Mouse (Mus musculus) brain, embryonic 14.5 days (tissue): ENCODE results near the gene Mrpl47. TPM values are rescaled to one million over a fixed set of nuclear protein-coding genes. Genes with fewer than 3 reads are reported as not detected.
"Not testable (repeated sequence)": the region's sequence is repeated elsewhere in the genome, so short reads cannot be mapped to it uniquely, and the experiment has no call there.

ENCODE experiments used
- DNase-seq: peaks from one replicate; pipeline ENCODE4 v3.0.0-alpha.2; 2011; ENCODE audit warnings: low read depth
- CTCF ChIP-seq: fragments of 200-500 bp; IDR thresholded peaks from 2 replicates; pipeline ENCODE4 v1.5.1; 2012; ENCODE audit warnings: inconsistent platforms, mild to moderate bottlenecking, moderate library complexity, borderline replicate concordance; ENCODE audit not compliant: insufficient read depth, insufficient read length; ENCODE audit errors: extremely low read depth
- POLR2A ChIP-seq: fragments of 200-500 bp; IDR thresholded peaks from 2 replicates; pipeline ENCODE4 v1.6.1; 2012; ENCODE audit warnings: mild to moderate bottlenecking, inconsistent platforms, borderline replicate concordance; ENCODE audit not compliant: poor library complexity, insufficient read depth, insufficient read length, severe bottlenecking; ENCODE audit errors: extremely low read depth
- polyA plus RNA-seq: library from polyadenylated mRNA; depleted of rRNA; stranded (reverse); fragments of >200 nt; gene quantifications from 2 replicates; pipeline ENCODE4 v1.2.3, GENCODE M21; 2012; rRNA removed

Mrpl47 gene
- 12.6 and 15.8 TPM in 2 replicates for polyA plus RNA-seq

DNA sequence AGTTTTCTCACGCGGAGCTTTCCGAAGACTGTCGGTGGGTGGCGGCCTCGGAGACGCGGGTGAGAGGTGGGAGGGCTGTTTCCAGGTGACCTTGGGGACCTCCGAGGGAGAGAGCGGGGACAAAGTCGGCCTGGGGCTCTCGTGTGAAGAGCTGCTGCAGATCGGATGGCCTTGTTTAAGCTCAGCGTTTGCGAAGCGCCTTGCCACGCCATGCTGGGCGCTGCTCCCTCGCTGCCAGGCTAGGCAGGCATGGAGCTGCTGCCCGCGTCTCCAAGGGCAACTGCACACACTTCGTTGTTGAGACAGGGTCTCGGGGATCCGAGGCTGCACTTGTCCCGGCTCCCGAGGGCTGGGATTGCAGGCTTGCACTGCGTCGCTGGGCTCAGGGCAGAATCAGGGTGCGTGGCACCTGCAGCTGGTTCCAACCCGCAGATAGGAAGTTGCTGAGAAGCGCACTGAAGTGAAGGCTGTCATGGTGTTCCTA lies at the start of gene Mrpl47:
TSS of gene Mrpl47 (minus strand) at position 434 of the 484 bp plus-strand sequence.
- no peak for DNase-seq
- no peak for TF ChIP-seq POLR2A
- no peak for TF ChIP-seq CTCF

DNA sequence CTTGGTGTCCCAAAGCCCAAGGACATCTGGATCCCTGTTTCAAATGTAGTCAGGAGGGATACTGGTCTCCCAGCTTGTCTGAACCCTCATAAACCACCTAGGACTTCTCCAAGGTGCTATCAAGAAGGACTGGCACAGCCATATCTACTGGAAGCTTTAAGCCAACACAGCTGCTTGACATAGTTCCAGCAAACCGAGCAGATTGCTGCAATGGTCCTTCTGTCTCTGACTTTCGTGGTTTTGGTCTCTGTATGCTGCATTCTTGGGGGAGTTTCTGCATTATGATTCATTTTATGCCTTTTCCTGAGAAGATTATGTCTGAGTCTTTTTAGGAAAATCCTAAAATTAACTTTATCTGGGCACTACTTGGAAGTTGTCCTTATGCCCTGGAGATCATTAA lies 33.4 kb upstream of the Mrpl47 start:
- no peak for DNase-seq
- TF ChIP-seq POLR2A: no peak
- no peak for TF ChIP-seq CTCF

DNA sequence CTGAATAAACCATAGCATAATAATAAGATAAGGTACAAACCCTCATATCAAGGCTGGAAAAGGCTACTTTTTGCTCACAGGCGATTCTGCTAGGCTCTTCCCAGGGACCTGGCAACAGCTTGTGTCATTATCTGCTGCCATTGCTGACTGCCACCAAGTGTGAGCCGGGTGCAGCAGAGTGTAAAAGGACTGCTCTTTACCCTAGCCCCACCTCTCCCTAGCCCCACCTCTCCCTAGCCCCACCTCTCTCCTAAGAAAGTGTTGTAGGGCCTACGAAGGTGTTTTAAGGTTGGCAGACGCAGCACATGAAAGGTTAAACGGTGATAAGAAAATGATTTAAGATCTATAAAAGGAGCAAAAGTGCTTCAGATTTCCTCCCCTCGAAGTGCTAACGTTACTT lies 26.5 kb upstream of the Mrpl47 start:
- DNase-seq: no peak
- no peak for TF ChIP-seq POLR2A
- no peak for TF ChIP-seq CTCF

DNA sequence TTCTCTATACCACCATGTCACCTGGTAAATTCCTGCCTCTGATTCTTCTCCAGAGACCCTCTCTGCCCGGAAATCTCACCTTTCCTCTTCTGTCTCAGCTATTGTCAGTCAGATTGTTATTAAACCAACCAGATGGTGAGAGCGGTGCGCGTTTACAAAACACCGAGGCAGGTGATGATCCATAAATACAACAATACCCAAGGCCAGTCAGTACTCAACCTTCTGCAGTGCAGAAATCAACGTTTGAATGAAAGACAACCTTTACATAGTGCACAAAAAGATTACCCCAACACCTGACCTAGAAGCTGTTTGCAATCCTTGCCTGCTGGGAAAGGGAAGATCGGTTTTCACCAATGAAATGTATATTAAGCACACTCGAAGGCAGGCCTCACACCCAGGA lies 25.6 kb upstream of the Mrpl47 start:
- TF ChIP-seq CTCF (no peak), POLR2A (no peak)
- DNase-seq: no peak

DNA sequence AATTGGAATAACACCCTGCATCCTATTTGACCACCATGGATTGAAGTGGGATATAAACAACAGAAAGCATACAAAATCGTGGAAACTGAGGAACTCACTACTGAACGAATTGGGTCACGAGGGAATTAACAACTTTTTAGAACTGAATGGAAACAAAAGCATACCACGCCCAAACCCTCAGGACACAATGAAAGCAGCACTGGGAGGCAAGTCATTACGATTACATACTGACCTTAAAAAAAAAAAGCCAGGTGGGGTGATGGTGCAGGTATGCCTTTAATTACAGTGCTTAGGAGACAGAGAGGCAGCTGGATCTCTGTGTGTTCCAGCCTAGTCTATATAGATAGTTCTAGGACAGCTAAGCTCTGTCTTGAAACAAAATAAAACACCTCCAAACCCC lies 21.8 kb upstream of the Mrpl47 start:
- no peak for DNase-seq
- no peak for TF ChIP-seq CTCF
- no peak for TF ChIP-seq POLR2A

DNA sequence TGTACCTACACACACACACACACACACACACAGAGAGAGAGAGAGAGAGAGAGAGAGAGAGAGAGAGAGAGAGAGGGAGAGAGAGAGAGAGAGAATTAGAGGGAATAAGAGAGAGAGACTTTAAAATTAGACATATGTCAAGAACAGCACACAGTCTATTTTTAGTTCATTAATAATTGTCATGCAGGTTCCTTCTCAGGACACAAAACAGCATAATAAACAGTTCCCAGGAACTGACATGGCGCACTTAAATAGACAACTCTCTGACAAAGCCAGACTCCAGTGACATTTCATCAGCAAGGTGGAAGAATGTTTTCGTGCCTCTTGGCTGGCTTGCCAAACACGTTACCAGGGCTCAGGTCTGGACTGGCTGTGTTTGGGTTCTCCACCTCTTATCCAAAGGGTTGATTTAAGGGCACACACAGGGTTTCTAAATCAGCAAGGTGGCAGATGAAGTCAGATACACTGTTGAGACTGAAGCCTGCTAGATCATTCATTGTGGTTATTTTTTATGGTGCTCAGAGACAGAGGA lies 17.0 kb upstream of the Mrpl47 start:
- no peak for TF ChIP-seq POLR2A
- TF ChIP-seq CTCF: no peak
- DNase-seq: no peak

DNA sequence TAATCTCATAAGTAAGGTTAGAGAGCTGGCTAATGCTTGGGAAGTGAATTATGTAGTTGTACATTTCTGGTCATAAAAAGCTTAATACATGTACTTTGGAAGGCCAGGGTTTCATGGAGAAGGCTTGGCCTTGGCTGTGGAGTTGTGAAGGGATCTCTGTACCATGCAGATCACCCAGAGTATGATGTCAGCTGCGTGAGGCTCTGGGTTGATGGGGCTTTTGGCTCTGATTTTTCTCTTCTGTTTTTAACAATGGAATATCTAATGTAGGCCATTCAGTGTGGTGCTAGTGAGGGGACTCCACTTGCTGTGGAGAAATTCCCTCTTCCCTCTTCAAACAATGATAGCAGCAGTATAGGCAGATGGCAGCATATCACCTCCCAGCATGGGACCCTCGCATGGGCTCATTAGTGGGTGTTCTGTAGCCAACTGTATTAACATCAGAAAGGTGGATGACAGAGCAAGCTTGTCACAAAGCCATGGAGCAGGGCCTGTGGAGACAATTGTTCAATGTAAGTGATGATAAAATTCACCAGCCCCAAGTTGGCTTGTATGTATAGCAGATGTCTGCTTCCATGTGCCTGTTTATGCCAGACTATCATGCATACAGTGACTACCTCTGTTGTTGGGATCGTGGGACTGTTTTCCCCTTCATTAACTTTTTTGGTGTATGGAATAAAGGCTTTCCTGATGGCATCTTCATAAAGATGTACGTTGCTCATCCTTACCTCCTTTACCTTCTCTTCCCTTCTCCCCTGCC lies 12.6 kb upstream of the Mrpl47 start:
- DNase-seq: peak; percentile 75

DNA sequence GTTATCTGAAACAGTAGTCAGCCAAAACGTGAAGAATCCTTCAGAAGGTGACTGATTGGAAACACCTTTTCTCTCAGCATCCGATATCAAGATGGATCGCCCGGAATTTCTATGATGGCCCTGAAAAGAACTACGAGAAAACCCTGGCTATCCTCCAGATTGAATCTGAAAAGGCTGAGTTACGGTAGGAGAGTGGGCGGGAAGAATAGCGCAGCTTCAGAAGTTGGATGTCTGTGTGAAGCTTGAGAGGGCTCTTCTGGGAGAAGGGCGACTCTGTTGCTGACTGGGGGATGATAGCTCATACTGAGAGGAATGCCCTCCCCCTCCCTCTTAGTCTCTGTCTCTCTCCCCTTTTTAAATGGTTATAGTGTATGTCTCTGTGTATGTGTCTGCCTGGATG lies 11.0 kb upstream of the Mrpl47 start:
- no peak for TF ChIP-seq CTCF
- no peak for TF ChIP-seq POLR2A
- DNase-seq: no peak

More for the DNA sequence above, 12.6 kb upstream of the Mrpl47 start:
- TF ChIP-seq POLR2A: no peak
- TF ChIP-seq CTCF: no peak

DNA sequence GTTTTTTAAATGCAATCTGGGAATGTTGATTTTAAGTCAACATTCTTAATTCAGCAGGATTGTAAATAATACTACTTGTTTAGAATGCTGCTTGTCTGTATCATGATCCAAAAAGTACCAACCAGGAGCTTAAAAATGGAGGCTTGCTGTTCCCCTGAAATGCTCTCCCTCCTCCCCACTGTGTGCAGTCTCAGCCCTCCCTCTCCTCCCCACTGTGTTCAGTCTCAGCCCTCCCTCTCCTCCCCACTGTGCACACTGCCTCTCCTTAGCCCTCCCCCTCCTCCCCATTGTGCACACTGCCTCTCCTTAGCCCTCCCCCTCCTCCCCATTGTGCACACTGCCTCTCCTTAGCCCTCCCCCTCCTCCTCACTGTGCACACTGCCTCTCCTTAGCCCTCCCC lies 8.0 kb upstream of the Mrpl47 start:
- not testable (repeated sequence) for DNase-seq

DNA sequence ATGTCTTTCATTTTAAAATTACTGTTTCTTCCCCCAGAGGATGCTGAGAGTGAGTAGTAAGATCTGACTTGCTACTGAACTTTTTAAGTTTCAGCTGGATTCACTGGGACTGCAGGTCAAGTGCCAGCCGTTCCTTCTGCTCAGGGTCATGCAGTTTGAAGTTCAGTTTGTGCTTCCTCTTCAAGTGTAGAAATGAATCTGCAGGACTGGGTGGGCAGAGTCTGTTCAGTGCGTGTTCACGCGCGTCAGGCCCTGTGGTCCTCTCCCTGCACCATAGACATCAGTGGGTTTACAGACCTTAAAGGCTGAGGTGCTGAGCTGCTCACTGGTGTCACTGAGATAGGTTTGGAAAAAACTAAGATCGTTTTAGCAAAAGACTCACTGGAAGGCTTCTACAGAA lies 7.6 kb upstream of the Mrpl47 start:
- no peak for DNase-seq
- TF ChIP-seq POLR2A (no peak), CTCF (no peak)

DNA sequence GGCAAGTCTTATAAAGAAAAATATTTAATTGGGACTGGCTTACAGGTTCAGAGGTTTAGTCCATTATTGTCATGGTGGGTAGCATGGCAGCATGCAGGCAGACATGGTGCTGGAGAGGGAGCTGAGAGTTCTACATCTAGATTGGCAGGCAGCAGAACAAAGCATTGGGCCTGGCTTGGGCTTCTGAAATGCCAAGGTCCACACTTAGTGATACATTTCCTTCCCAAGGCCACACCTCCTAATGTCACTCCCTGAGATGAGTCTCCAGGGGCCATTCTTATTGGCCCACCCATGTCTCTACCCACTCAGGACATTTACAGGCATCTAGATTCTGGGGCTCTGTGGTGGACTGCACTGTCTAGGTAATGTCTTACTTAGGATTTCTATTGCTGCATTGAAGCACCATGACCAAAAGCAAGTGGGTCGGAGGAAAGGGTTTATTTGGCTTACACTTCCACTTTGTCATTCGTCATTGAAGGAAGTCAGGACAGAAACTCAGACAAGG lies 4.9 kb upstream of the Mrpl47 start:
- TF ChIP-seq POLR2A: no peak
- no peak for TF ChIP-seq CTCF

DNA sequence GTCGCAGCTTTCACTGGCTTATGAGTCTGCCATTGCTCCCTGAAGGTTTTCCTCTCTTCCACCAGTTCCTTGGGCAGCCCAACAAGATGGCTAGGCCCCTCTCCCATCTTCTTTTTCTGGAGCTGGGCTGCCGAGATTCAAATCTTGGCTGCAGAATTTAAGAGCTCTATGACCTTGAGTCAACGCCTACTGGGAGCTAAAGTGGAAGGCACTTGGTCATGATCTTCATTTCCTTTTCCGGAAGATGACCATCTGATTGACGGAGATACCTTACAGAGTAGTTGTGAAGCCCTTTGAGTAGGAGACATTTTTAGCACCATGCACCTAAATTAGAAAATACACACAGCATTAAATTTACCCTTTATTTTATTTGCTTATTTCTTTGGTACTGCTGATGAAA lies 1.1 kb upstream of the Mrpl47 start:
- TF ChIP-seq POLR2A (no peak), CTCF (no peak)
- DNase-seq: no peak

More for the DNA sequence above, 4.9 kb upstream of the Mrpl47 start:
- DNase-seq: no peak
